Mouse (Mus musculus): ENCODE measurements around the gene Kcnk15. TPM values are rescaled to one million over a fixed set of nuclear protein-coding genes. Genes with fewer than 3 reads are reported as not detected.

Gene Kcnk15
- polyA plus RNA-seq, 1 experiment: not detected

DNA sequence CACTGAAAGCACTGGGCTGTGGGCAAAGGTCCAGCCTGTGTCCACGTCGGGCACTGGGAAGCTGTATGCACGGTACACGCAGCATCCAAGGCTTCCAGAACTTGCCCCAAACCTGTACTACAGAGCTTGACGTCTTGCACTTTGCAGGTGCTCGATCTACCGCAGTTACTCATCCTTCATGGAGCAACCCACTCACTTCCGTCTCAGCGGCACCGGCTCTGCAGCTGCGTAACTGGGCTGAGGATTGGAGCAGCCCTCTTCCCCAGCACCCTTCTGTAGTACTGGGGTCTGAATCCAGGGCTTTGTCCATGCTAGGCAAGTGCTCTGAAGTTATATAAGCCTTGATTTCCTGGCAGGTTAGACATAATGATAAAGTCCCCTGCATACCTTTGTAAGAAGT lies 37.8 kb downstream of the Kcnk15 start:
- WGBS: 89% methylated on average over 11 of the region's 11 CpGs
- TF ChIP-seq POLR2A (IDR thresholded peaks at IDR 0.05; ENCODE audit: low read depth, low read length) (no peak), CTCF (IDR thresholded peaks at IDR 0.05; ENCODE audit: extremely low read depth, insufficient read length, insufficient replicate concordance, low read depth, low read length) (no peak)
- no peak overlapping the region for H3K4me3 ChIP-seq (ENCODE audit: low read depth, low read length)
- H3K36me3 ChIP-seq (ENCODE audit: control insufficient read depth, insufficient read depth, low read length): no peaks in the 10 kb centered on the region
- H3K27ac ChIP-seq (ENCODE audit: insufficient read depth, low read depth, low read length): no peak overlapping the region
- no peaks in the 10 kb centered on the region for H3K27me3 ChIP-seq (ENCODE audit: control insufficient read depth, insufficient read depth, low read length)
- no peaks in the 10 kb centered on the region for H3K4me1 ChIP-seq (ENCODE audit: control insufficient read depth, insufficient read depth, insufficient read length, low read length)

DNA sequence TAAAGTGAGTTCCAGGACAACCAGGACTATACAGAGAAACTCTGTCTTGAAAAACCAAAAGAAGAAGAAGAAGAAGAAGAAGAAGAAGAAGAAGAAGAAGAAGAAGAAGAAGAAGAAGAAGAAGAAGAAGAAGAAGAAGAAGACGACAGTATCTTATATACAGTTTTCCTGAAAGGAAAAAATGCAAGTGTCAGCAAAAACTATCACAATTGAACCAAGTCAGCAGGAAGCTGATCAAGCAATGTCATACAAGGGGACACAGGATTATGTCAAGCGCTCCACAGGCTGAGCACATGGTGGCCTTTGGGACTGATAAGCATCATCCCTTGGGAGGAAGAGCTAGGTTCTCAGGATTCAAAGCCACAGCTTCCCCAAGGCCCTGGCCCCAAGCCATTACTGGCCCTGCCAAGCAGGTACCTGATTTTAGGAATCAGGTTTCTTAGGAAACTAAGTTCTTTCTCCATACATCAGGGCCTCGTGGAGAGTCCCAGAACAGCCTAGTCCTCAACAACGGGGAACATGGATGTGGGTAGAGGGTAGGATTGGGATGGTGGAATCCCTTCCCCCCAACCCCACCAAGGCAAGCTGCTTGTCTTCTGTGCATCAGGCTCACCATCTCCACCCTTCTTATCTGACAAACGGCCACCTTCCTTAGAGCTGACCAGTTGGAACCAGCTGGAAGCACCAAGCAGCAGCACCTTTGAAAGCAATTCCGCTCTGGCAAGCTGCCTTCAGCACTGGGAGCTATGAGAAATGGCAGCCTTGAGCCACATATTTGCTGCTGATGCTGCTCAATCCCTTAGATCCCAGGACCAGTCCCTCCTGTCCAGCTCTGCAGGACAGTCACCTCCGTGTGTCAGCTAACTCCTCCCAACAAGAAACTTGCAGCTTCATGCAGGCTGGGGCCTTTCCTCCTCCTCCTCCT lies 40.3 kb downstream of the Kcnk15 start:
- Histone ChIP-seq H3K36me3 (ENCODE audit: control insufficient read depth, insufficient read depth, low read length) (no peaks in the 10 kb centered on the region), H3K4me1 (ENCODE audit: control insufficient read depth, insufficient read depth, insufficient read length, low read length) (no peaks in the 10 kb centered on the region), H3K27ac (ENCODE audit: insufficient read depth, low read depth, low read length) (no peak overlapping the region), H3K27me3 (ENCODE audit: control insufficient read depth, insufficient read depth, low read length) (no peaks in the 10 kb centered on the region), H3K4me3 (ENCODE audit: low read depth, low read length) (no peak overlapping the region)
- WGBS: 69% methylated on average over 7 of the region's 7 CpGs
- TF ChIP-seq CTCF (IDR thresholded peaks at IDR 0.05; ENCODE audit: extremely low read depth, insufficient read length, insufficient replicate concordance, low read depth, low read length) (no peak), POLR2A (IDR thresholded peaks at IDR 0.05; ENCODE audit: low read depth, low read length) (no peak)

DNA sequence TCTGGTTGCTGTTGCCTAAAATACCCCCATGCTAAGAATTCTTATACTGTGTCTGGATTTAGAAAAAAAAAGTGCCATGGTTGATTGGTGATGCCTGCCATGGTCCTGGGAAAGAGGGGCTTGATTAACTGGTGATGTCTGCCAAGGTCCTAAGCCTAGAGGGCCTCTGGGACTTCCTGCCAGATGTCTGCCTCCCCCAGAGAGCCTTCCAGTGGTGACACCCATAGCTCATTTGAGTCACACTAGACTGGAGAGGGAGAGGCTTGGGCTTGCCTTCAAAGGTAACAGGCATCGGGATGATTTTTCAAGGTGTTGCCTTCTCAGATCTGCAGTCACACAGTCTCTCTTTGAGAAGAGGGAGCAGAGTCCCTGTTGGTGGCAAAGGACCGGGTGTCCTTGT lies 41.7 kb downstream of the Kcnk15 start:
- TF ChIP-seq CTCF (IDR thresholded peaks at IDR 0.05; ENCODE audit: extremely low read depth, insufficient read length, insufficient replicate concordance, low read depth, low read length) (no peak), POLR2A (IDR thresholded peaks at IDR 0.05; ENCODE audit: low read depth, low read length) (no peak)
- no peaks in the 10 kb centered on the region for H3K4me1 ChIP-seq (ENCODE audit: control insufficient read depth, insufficient read depth, insufficient read length, low read length)
- 64% methylated on average over 2 of the region's 2 CpGs for WGBS

GRCm38 (mm10) chr2:163897026-163897425 lies 43.6 kb downstream of the Kcnk15 start:
- H3K36me3 ChIP-seq (ENCODE audit: control insufficient read depth, insufficient read depth, low read length): no peaks in the 10 kb centered on the region

More for the DNA sequence above, 41.7 kb downstream of the Kcnk15 start:
- Histone ChIP-seq H3K27me3 (ENCODE audit: control insufficient read depth, insufficient read depth, low read length) (no peaks in the 10 kb centered on the region), H3K27ac (ENCODE audit: insufficient read depth, low read depth, low read length) (no peak overlapping the region), H3K36me3 (ENCODE audit: control insufficient read depth, insufficient read depth, low read length) (no peaks in the 10 kb centered on the region), H3K4me3 (ENCODE audit: low read depth, low read length) (no peak overlapping the region)

GRCm38 (mm10) chr2:163897988-163898535 lies 44.6 kb downstream of the Kcnk15 start:
- H3K27ac ChIP-seq (ENCODE audit: insufficient read depth, low read depth, low read length): no peak overlapping the region
- no peaks in the 10 kb centered on the region for H3K36me3 ChIP-seq (ENCODE audit: control insufficient read depth, insufficient read depth, low read length)
- H3K4me3 ChIP-seq (ENCODE audit: low read depth, low read length): no peak overlapping the region
- H3K4me1 ChIP-seq (ENCODE audit: control insufficient read depth, insufficient read depth, insufficient read length, low read length): peaks cover 2% of the 10 kb centered on the region; the same call in 1 of the 2 replicates
- 81% methylated on average over 7 of the region's 7 CpGs for WGBS
- no peak for TF ChIP-seq POLR2A (IDR thresholded peaks at IDR 0.05; ENCODE audit: low read depth, low read length)
- TF ChIP-seq CTCF (IDR thresholded peaks at IDR 0.05; ENCODE audit: extremely low read depth, insufficient read length, insufficient replicate concordance, low read depth, low read length): no peak
- no peaks in the 10 kb centered on the region for H3K27me3 ChIP-seq (ENCODE audit: control insufficient read depth, insufficient read depth, low read length)

More at GRCm38 (mm10) chr2:163897026-163897425, 43.6 kb downstream of the Kcnk15 start:
- TF ChIP-seq POLR2A (IDR thresholded peaks at IDR 0.05; ENCODE audit: low read depth, low read length) (no peak), CTCF (IDR thresholded peaks at IDR 0.05; ENCODE audit: extremely low read depth, insufficient read length, insufficient replicate concordance, low read depth, low read length) (no peak)
- no peak overlapping the region for H3K4me3 ChIP-seq (ENCODE audit: low read depth, low read length)
- no peaks in the 10 kb centered on the region for H3K27me3 ChIP-seq (ENCODE audit: control insufficient read depth, insufficient read depth, low read length)
- H3K27ac ChIP-seq (ENCODE audit: insufficient read depth, low read depth, low read length): no peak overlapping the region
- WGBS: 84% methylated on average over 7 of the region's 7 CpGs
- H3K4me1 ChIP-seq (ENCODE audit: control insufficient read depth, insufficient read depth, insufficient read length, low read length): no peaks in the 10 kb centered on the region

DNA sequence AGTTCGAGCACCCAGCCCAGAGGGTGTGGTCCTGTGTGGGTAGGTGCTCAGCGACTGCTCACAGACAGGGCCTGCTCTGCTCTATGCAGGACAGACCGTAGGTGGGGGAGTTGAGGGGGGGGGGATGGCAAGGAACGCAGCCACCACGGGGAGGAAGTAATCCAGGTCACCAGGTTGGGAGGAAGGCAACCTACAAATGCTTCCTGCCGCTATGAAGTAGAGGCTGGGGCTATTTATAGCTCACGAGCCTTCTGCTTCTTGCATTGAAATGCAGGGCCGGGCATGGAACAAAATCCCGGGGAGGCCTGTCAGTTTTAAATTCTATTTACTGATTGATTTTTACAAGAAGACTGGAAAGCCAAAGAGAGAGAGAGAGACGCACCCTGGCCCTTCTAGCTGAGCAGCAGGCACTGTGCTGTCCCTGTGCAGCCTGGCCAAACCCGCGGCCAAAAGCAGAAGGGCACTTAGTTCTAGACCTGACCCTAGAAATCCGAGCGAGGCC lies 46.5 kb downstream of the Kcnk15 start:
- peaks cover 2% of the 10 kb centered on the region; the same call in 1 of the 2 replicates for H3K4me1 ChIP-seq (ENCODE audit: control insufficient read depth, insufficient read depth, insufficient read length, low read length)
- no peak overlapping the region for H3K27ac ChIP-seq (ENCODE audit: insufficient read depth, low read depth, low read length)
- no peaks in the 10 kb centered on the region for H3K27me3 ChIP-seq (ENCODE audit: control insufficient read depth, insufficient read depth, low read length)
- TF ChIP-seq CTCF (IDR thresholded peaks at IDR 0.05; ENCODE audit: extremely low read depth, insufficient read length, insufficient replicate concordance, low read depth, low read length) (no peak), POLR2A (IDR thresholded peaks at IDR 0.05; ENCODE audit: low read depth, low read length) (no peak)
- no peaks in the 10 kb centered on the region for H3K36me3 ChIP-seq (ENCODE audit: control insufficient read depth, insufficient read depth, low read length)
- no peak overlapping the region for H3K4me3 ChIP-seq (ENCODE audit: low read depth, low read length)
- WGBS: 47% methylated on average over 14 of the region's 14 CpGs

GRCm38 (mm10) chr2:163901043-163901442 lies 47.6 kb downstream of the Kcnk15 start:
- no peak overlapping the region for H3K27ac ChIP-seq (ENCODE audit: insufficient read depth, low read depth, low read length)
- no peaks in the 10 kb centered on the region for H3K27me3 ChIP-seq (ENCODE audit: control insufficient read depth, insufficient read depth, low read length)
- peaks cover 2% of the 10 kb centered on the region; the same call in 1 of the 2 replicates for H3K4me1 ChIP-seq (ENCODE audit: control insufficient read depth, insufficient read depth, insufficient read length, low read length)
- 83% methylated on average over 7 of the region's 7 CpGs for WGBS
- no peaks in the 10 kb centered on the region for H3K36me3 ChIP-seq (ENCODE audit: control insufficient read depth, insufficient read depth, low read length)
- H3K4me3 ChIP-seq (ENCODE audit: low read depth, low read length): no peak overlapping the region
- no peak for TF ChIP-seq CTCF (IDR thresholded peaks at IDR 0.05; ENCODE audit: extremely low read depth, insufficient read length, insufficient replicate concordance, low read depth, low read length)
- TF ChIP-seq POLR2A (IDR thresholded peaks at IDR 0.05; ENCODE audit: low read depth, low read length): no peak

Data from small intestine, adult 2 months (tissue).